Mouse (Mus musculus): ENCODE results near the gene Sh3bp5.
"Not testable (repeated sequence)": the region's sequence is repeated elsewhere in the genome, so short reads cannot be mapped to it uniquely, and the experiment has no call there.

Sh3bp5 gene

GRCm38 (mm10) chr14:31435930-31436693 lies at the start of gene Sh3bp5:
TSS of gene Sh3bp5 (minus strand) at chr14:31436078.
- peak; percentile 80 for DNase-seq (ENCODE audit: low read depth, low spot score)

- no peak for DNase-seq (ENCODE audit: low read depth, low spot score)
Measured at GRCm38 (mm10) chr14:31482417-31482816, 46.5 kb upstream of the Sh3bp5 start.

DNA sequence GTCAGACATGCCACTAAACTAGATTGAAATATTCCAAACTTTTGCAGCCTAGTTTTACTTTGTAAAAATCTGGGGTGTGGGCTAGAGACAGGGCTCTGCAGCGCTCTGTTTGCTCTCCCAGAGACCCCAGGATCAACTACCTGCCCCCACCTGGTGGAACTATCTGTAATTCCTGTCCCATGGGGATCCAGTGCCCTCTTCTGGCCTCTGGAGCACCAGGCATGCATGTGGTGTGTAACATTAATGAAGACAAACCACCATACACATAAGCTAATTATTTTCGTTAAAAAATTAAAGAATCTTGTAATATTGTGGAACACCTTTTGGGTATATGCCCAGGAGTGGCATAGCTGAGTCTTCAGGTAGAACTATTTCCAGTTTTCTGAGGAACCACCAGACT lies 37.4 kb upstream of the Sh3bp5 start:
- DNase-seq (ENCODE audit: low read depth, low spot score), result no peak

GRCm38 (mm10) chr14:31472451-31473061 lies 36.7 kb upstream of the Sh3bp5 start:
- peak; percentile 51 for DNase-seq (ENCODE audit: low read depth, low spot score)

DNA sequence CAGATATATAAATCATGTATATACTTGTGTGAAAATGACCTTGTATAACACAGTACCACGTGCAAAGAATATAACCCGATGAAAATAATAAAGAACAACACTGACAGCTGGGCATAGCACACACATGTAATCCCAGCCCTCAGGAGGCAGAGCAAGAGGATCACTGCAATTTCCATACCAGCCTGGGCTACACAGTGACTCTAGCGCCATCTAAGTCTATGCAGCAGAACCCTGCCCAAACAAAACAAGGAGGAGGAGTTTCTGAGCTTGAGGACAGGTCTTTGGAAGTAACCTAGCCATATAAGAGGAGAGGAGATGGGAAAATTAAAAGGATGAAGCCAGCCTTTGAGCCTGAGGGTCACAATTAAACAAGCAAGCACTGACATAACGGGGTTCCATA lies 33.8 kb upstream of the Sh3bp5 start:
- no peak for DNase-seq (ENCODE audit: low read depth, low spot score)

- no peak for DNase-seq (ENCODE audit: low read depth, low spot score)
Measured at GRCm38 (mm10) chr14:31464176-31464575, 28.3 kb upstream of the Sh3bp5 start.

GRCm38 (mm10) chr14:31462886-31463285 lies 27.0 kb upstream of the Sh3bp5 start:
- DNase-seq (ENCODE audit: low read depth, low spot score), result no peak

DNA sequence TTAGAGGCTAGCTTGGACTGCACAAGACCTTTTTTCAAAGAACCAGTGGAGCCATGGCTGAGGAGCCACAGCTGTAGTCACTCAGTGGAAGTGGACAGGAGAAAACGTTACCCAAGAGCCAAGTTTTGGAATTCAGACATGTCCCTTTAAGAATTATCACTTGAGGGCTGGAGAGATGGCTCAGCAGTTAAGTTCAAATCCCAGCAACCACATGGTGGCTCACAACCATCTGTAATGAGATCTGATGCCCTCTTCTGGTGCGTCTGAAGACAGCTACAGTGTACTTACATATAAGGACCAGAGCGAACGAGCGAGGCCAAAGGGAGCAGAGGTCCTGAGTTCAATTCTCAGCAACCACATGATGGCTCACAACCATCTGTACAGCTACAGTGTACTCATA lies 26.3 kb upstream of the Sh3bp5 start:
- not testable (repeated sequence) for DNase-seq (ENCODE audit: low read depth, low spot score)

GRCm38 (mm10) chr14:31458006-31458405 lies 22.1 kb upstream of the Sh3bp5 start:
- DNase-seq (ENCODE audit: low read depth, low spot score), result no peak

DNA sequence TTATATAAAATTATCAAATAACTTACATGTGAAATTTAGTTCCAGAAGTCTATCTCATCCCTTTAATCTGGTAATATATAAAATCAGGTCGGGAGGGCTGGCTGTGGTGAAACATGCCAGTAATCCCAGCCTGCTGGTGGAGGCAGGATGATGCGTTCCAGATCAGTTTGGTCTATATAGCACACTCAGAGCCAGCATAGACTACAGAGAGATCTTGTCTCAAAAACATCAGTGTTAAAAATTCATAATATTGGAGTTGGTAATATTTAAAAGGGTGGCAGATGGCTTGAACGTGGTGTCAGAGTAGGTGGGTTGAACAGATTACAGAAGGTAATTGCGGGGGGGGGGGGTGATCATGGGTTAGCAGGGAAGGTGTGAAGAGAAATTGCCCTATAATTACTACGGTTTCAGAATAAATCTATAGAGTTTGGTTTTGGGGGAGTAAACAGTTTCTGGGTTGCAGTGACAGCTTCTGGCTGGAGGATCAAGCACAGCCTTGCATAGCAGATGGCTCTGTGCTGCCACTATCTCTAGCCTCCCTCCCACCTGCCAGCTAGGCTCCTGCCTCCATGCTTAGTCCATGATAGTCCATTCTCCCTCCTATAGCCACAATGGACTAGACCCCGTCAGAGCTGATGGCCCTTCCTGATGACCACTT lies 20.3 kb upstream of the Sh3bp5 start:
- no peak for DNase-seq (ENCODE audit: low read depth, low spot score)

DNA sequence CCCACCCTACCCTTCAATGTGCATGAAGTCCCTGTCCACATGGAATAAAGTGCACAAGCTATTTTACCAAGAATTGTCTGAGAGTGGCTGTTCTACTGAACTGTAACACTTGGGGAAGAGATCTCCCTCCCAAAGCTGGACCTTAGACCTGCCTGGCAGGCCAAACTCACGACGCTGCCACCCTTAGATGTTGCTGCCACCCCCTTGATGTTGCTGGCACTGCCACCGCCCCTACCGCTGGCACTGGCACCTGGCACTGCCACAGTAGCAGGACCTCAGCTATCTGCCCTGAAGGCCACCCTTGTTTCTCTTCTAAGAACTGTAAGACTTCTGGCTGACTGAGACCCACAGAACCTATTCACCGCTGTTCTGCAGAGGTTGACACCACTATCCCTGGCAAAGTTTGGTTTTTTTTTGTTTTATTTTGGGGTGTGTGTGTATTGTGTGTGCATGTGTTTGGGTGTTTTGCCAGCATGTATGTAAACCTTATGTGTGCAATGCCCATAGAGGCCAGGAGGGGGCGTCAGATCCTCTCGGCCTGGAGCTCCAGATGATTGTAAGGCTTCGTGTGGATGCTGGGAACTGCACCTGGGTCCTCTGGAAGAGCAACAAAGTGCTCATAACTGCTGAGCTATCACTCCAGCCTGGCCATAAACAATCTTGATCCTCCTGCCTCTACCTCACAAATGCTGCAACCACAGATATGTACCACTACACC lies 19.1 kb upstream of the Sh3bp5 start:
- no peak for DNase-seq (ENCODE audit: low read depth, low spot score)

- DNase-seq (ENCODE audit: low read depth, low spot score), result not testable (repeated sequence)
Measured at GRCm38 (mm10) chr14:31453946-31454345, 18.1 kb upstream of the Sh3bp5 start.

DNA sequence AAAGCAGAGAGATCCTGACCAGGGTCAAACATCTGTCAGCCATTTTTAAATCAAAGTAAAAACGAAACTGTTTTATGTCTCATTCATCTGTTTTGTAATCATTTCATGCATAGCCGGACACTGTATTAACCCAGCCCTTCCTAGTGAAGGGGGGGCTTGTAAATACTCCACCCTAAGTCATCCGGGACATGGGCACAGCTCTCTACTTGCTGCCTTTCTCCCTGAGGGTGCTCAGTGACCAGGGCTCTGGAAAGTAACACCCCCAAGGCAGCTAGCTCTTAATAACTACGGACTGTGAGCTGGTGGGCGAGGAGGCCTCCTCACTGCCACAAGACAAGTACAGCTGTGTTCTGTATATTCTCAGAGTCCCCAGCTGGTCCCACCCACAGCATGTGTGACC lies 13.1 kb upstream of the Sh3bp5 start:
- no peak for DNase-seq (ENCODE audit: low read depth, low spot score)

DNA sequence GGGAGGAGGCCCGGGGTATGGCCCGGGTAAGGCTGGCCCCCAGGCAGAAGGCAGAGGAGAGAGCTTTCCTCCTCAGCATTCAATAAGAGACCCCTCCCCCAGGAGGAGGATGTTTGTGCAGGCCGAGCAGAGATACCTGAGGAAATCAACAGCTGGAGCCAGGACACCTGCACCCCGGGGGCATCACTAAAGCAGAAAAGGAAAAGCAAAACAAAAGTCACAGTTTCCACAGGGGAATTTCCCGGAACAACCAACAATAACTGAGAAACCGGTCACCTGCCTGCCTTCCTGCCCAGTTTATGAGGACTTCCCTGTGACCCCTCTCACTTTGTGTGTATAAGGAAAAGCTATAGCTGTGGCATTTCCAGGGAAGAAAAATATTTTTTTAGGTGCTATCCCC lies 7.7 kb upstream of the Sh3bp5 start:
- DNase-seq (ENCODE audit: low read depth, low spot score), result no peak

DNA sequence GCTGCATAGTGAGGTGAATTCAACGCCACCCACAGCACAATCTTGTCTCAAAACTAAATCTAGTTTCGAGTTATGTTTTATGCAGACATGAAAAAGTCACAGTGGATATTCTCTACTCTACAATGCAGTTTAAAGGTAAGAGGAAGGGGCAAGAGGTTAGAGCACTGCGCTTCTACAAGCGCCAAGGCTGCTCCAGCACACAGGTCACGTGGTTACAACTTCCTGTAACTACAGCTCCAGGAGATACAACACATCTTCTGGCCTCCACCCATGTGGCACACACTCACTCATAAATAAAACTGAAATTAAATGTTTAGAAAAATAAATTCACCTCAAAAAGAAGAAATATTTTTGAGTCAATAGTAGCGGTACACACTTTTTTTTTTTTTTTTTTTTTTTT lies 4.8 kb upstream of the Sh3bp5 start:
- no peak for DNase-seq (ENCODE audit: low read depth, low spot score)

DNA sequence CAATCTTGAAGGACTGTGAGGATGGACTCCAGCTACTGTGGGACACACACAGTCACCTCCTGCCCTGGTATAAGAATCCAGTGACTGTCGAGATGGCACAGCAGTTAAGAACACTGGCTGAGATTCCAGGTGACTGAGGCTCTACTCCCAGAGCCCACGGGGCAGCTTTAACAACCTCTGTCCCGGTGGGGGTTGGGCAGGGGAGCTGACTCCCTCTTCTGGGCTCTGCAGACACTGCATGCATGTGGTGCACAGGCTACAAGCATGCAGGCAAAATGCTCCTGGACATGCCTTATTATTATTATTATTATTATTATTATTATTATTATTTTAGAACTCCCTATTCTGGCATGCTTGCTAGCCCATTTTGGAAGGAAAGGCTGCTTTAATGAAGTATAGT lies 4.4 kb upstream of the Sh3bp5 start:
- DNase-seq (ENCODE audit: low read depth, low spot score), result no peak

- DNase-seq (ENCODE audit: low read depth, low spot score), result no peak
Measured at GRCm38 (mm10) chr14:31439279-31439678, 3.4 kb upstream of the Sh3bp5 start.

GRCm38 (mm10) chr14:31437826-31438529 lies 2.1 kb upstream of the Sh3bp5 start:
- peak; percentile 45 for DNase-seq (ENCODE audit: low read depth, low spot score)

- DNase-seq (ENCODE audit: low read depth, low spot score), result peak; percentile 6
Measured at GRCm38 (mm10) chr14:31435018-31435915, 611 bp downstream of the Sh3bp5 start.

- DNase-seq (ENCODE audit: low read depth, low spot score), result no peak
Measured at GRCm38 (mm10) chr14:31434426-31434825, 1.5 kb downstream of the Sh3bp5 start.

Measured in retina, postnatal 7 days (tissue).